Mouse (Mus musculus): ENCODE data around the gene Mrpl43.

The Mrpl43 gene

DNA sequence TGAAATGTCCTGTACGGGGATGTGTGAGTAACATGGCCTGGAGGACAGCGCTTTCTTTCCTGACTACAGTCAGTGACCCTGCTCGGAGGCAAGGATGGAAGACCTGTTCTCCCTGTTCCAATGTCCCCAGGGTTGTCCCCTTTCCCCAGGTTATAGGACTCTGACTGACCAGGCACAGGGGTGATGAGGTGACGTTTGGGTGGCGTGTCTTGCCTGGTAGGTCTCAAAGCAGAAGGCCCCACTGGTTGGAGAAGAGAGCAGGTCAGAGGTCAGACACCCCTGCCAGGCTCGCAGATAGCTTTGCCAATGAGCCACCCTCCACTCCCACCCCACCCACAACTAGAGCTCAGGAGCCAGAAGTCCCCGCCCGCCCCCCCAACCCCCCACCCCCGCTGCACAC, 23.3 kb upstream of the Mrpl43 start:
- 63% methylated on average over 9 of the region's 9 CpGs for WGBS

GRCm38 (mm10) chr19:45028746-45029145, 22.5 kb upstream of the Mrpl43 start:
- WGBS = 79% methylated on average over 19 of the region's 19 CpGs

DNA sequence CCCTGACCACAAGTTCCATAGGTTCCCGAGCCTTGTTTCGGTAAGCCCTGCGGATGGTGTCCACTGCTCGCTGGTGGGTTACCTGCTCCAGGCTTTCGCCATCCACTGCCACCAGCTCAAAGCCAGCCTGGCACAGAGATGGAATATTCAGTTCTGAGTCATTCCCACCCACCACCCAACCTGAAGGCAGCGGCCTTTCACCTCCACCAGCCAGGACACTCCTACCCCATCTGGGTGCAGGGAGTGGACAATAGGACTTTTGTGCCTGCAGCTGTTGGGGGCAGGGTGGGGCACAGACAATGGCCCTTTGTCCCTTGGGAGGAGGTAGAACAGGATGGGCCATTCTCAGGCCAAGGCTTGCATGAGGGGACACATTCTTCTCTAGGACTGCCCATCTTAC, 21.6 kb upstream of the Mrpl43 start:
- WGBS = 69% methylated on average over 6 of the region's 6 CpGs

GRCm38 (mm10) chr19:45026958-45027670, 20.9 kb upstream of the Mrpl43 start:
- WGBS = 65% methylated on average over 6 of the region's 6 CpGs

DNA sequence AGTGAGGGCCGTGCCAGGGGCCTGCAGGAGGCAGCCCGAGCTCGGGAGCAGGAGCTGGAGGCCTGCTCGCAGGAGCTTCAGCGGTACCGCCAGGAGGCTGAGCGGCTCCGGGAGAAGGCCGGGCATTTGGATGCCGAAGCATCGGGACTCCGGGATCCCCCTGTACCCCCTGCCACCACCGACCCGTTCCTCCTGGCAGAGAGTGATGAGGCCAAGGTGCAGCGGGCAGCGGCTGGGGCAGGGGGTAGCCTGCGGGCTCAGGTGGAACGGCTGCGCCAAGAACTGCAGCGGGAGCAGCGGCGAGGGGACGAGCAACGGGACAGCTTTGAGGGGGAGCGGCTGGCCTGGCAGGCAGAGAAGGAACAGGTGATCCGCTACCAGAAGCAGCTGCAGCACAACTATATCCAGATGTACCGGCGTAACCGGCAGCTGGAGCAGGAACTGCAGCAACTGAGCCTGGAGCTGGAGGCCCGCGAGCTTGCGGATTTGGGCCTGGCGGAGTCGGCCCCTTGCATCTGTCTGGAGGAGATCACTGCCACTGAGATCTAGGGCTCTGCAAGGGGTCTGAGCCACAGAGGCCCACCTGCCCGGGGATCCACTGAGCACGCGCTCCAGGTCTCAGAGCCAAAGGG, 19.8 kb upstream of the Mrpl43 start:
- WGBS = 91% methylated on average over 37 of the region's 37 CpGs

GRCm38 (mm10) chr19:45024775-45025174, 18.5 kb upstream of the Mrpl43 start:
- WGBS = 87% methylated on average over 20 of the region's 20 CpGs

- WGBS = 86% methylated on average over 11 of the region's 11 CpGs
Observed at GRCm38 (mm10) chr19:45023993-45024392, 17.8 kb upstream of the Mrpl43 start.

GRCm38 (mm10) chr19:45021362-45021761, 15.1 kb upstream of the Mrpl43 start:
- 82% methylated on average over 15 of the region's 15 CpGs for WGBS

DNA sequence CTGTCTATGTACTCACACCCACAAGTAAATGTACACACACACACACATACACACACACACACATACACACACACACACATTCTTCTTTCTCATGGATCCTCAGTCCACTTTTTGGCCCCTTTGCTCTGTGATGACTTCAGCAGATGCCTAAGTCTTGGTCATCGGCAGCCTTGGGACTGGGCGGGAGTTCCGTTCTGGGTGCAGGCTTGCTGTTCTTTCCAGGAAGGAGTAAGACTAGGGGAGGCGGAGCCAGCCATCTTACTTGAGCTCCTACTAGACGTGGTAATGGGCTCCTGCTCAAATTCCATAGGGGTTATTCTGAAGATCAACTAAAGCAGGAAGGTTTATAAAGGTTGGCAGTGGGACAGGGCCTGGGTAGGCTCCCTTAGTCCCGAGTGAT, 14.1 kb upstream of the Mrpl43 start:
- WGBS = 63% methylated on average over 6 of the region's 6 CpGs

DNA sequence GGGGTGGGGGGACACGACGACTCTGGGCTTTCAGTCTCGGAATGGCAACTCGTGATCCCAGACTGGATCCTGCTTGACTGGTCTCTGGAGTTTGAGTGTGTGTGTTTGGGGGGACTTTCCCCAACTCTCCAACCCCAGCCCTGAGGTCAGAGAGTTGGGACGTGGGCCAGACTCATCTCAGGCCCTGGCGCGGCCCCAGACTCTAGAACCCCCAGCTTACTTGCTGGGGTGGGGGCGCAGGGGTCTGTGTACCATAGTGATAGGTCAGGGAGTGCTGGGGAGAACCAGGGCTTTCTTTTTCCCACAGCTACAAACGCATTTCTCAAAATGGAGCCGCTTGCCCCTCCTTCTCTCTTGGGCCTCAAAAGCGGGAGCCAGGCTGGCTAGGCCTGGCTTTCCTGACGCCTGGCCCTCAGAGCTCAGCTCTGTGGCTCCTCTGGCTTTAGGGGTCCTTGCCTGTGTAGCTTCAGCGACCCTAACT, 12.1 kb upstream of the Mrpl43 start:
- 3% methylated on average over 13 of the region's 13 CpGs for WGBS

- WGBS = 1% methylated on average over 47 of the region's 48 CpGs
Observed at GRCm38 (mm10) chr19:45017909-45018308, 11.7 kb upstream of the Mrpl43 start.

GRCm38 (mm10) chr19:45017216-45017771, 11.1 kb upstream of the Mrpl43 start:
- WGBS = under 1% methylated on average over 26 of the region's 27 CpGs

- WGBS = 1% methylated on average over 17 of the region's 18 CpGs
Observed at GRCm38 (mm10) chr19:45016341-45017215, 10.3 kb upstream of the Mrpl43 start.

GRCm38 (mm10) chr19:45015518-45016281, 9.5 kb upstream of the Mrpl43 start:
- under 1% methylated on average over 34 of the region's 34 CpGs for WGBS

GRCm38 (mm10) chr19:45014981-45015402, 8.8 kb upstream of the Mrpl43 start:
- WGBS = 2% methylated on average over 25 of the region's 25 CpGs

- WGBS = 31% methylated on average over 10 of the region's 10 CpGs
Observed at GRCm38 (mm10) chr19:45014335-45014971, 8.2 kb upstream of the Mrpl43 start, which contains the start of gene Lzts2. TSS of gene Lzts2 (plus strand) at chr19:45014414.

GRCm38 (mm10) chr19:45013581-45014225, 7.5 kb upstream of the Mrpl43 start:
- 55% methylated on average over 6 of the region's 6 CpGs for WGBS

DNA sequence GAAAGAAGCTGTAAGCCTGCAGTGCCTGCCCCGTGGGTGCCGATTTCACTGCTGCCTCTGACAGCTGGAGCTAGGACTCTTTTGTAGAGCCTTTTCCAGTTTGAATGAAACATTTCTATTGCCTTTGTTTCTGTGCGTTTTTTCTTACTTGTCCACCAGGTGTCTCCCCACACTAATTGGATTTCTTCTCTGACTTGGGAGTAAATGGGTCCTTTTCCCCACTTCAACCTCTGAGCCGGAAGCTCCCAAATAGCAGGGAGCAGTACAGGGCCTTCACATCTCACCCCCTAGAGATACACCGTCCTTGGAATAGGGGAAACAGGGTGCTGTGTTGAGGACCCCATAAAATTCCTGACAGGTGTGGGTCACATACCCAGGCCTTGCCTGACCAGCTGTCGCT, 6.4 kb upstream of the Mrpl43 start:
- 26% methylated on average over 6 of the region's 6 CpGs for whole genome bisulfite sequencing

DNA sequence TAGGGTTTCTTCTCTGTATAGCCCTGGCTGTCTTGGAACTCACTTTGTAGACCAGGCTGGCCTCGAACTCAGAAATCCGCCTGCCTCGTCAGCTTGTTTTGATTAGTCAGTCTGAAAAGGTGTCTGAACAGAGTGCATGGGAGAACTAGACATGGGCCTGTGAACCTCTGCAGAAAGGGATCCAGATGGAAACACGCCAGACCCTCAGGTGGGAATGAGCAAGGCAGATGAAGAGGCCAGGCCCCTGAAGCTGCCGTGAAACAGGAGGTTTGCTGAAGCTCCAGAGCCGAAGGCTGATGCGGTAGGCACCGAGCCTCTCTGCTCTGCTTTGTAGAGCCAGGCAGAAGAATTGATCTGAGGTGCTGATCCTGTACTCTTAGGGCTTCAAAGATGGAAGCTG, 6.0 kb upstream of the Mrpl43 start:
- 75% methylated on average over 8 of the region's 8 CpGs for WGBS

- 91% methylated on average over 4 of the region's 4 CpGs for WGBS
Observed at GRCm38 (mm10) chr19:45010646-45011045, 4.4 kb upstream of the Mrpl43 start.
